ENCODE assay signal across 10 mouse cellular contexts in genomic region chr17:9768275-9768674, GRCm38 (mm10).
DNase-seq lines count a peak whose midpoint lies in the region; ATAC-seq lines count a peak whose summit lies in the region.
"Had no signal": no experiment of that assay in that cellular context is flagged by ENCODE, and none has a peak within 500 bp of the region (broad histone marks: within the 10 kb centered on the region; RNA-seq: fewer than 3 reads in every experiment).

No protein-coding gene starts in this region.

- DNase-seq in 416B (ENCODE audit: low read depth), result peak; percentile 13
- DNase-seq in heart, adult 9 months (ENCODE audit: low spot score in 2 of 2), result peak; percentile 53 to 80
- peak; percentile 58 to 81 for DNase-seq in kidney, postnatal 25 days
- no peak for DNase-seq in gastrocnemius, postnatal 14 days
- DNase-seq in urinary bladder, postnatal 36 days (ENCODE audit: low spot score in 2 of 2), result no peak

- H3K9me3 ChIP-seq in forebrain, embryonic 12.5 days, result no peaks in the 10 kb centered on the region
- H3K9me3 ChIP-seq in forebrain, embryonic 13.5 days (replicated peaks), result no peaks in the 10 kb centered on the region
- H3K9me3 ChIP-seq: stomach, embryonic 15.5 days had no signal

- intact Hi-C loops in gastrocnemius, postnatal 14 days (cut with DNase I; ENCODE audit: low total_unique reads), result no loop called here

- H3K9ac ChIP-seq in forebrain, embryonic 12.5 days, result 0 out of 2 replicates have a peak overlapping the region, but pooled peaks have one; percentile 22
- H3K9ac ChIP-seq in forebrain, embryonic 13.5 days, result no peak overlapping the region
- H3K9ac ChIP-seq: stomach, embryonic 15.5 days had no signal

- H3K27ac ChIP-seq in forebrain, embryonic 12.5 days, result no peak overlapping the region
- H3K27ac ChIP-seq in forebrain, embryonic 13.5 days, result no peak overlapping the region
- H3K27ac ChIP-seq: stomach, embryonic 15.5 days had no signal

- no peaks in the 10 kb centered on the region for H3K36me3 ChIP-seq in forebrain, embryonic 12.5 days (replicated peaks)
- H3K36me3 ChIP-seq in forebrain, embryonic 13.5 days (ENCODE audit: poor library complexity, severe bottlenecking), result no peaks in the 10 kb centered on the region
- H3K36me3 ChIP-seq: stomach, embryonic 15.5 days had no signal

- peaks cover 25% of the 10 kb centered on the region for H3K4me1 ChIP-seq in forebrain, embryonic 12.5 days
- peaks cover 30% of the 10 kb centered on the region for H3K4me1 ChIP-seq in forebrain, embryonic 13.5 days

- no peak for ATAC-seq in forebrain, embryonic 12.5 days (ENCODE audit: low FRiP score)
- ATAC-seq in forebrain, embryonic 13.5 days, result no peak
- ATAC-seq in megakaryocyte-erythroid progenitor cell, adult 5-6 weeks (replicated peaks; ENCODE audit: low FRiP score, low TSS enrichment, poor library complexity, severe bottlenecking), result no peak
- ATAC-seq: activated CD4-positive, CD25-positive, alpha-beta regulatory T cell, adult 4 months had no signal

- H3K27me3 ChIP-seq in forebrain, embryonic 12.5 days, result no peaks in the 10 kb centered on the region
- H3K27me3 ChIP-seq in forebrain, embryonic 13.5 days, result no peaks in the 10 kb centered on the region
- H3K27me3 ChIP-seq: stomach, embryonic 15.5 days had no signal

- no peak overlapping the region for H3K4me2 ChIP-seq in forebrain, embryonic 12.5 days
- H3K4me2 ChIP-seq in forebrain, embryonic 13.5 days, result no peak overlapping the region
- H3K4me2 ChIP-seq: stomach, embryonic 15.5 days had no signal

- no peak overlapping the region for H3K4me3 ChIP-seq in forebrain, embryonic 12.5 days (replicated peaks)
- no peak overlapping the region for H3K4me3 ChIP-seq in forebrain, embryonic 13.5 days
- H3K4me3 ChIP-seq: stomach, embryonic 15.5 days had no signal

Comparison
In these comparisons a context has a peak if more than half of its experiments do, and no peak if none do; other contexts are left out.
1. DNase-seq: peak in 416B (single experiment), heart, adult 9 months (2 of 2) and kidney, postnatal 25 days (2 of 2); none in gastrocnemius, postnatal 14 days (single experiment) and urinary bladder, postnatal 36 days (0 of 2).